Mouse (Mus musculus) kidney, postnatal 14 days (tissue): ENCODE results near the gene Fam53b.
"Not testable (repeated sequence)": the region's sequence is repeated elsewhere in the genome, so short reads cannot be mapped to it uniquely, and the experiment has no call there.

Source experiments
- DNase-seq: peaks from one replicate; pipeline ENCODE4 v3.0.0; 2022; ENCODE audit warnings: mixed read lengths

Fam53b gene

GRCm38 (mm10) chr7:132672481-132672959 is 141.2 kb downstream of the Fam53b start:
- peak; percentile 59 for DNase-seq

- DNase-seq = peak; percentile 50
Observed at GRCm38 (mm10) chr7:132670863-132671165, 142.9 kb downstream of the Fam53b start.

- DNase-seq = peak; percentile 54
Observed at GRCm38 (mm10) chr7:132669999-132670862, 143.5 kb downstream of the Fam53b start.

GRCm38 (mm10) chr7:132668604-132669003 is 145.1 kb downstream of the Fam53b start:
- DNase-seq = peak; percentile 78

GRCm38 (mm10) chr7:132666516-132666915 is 147.2 kb downstream of the Fam53b start:
- DNase-seq = no peak

- DNase-seq = no peak
Observed at GRCm38 (mm10) chr7:132665664-132666382, 147.9 kb downstream of the Fam53b start.

GRCm38 (mm10) chr7:132664815-132665214 is 148.9 kb downstream of the Fam53b start:
- no peak for DNase-seq

- not testable (repeated sequence) for DNase-seq
Observed at GRCm38 (mm10) chr7:132662831-132663230, 150.9 kb downstream of the Fam53b start.
